Mouse (Mus musculus) embryo, embryonic 11.5 days (tissue): ENCODE results near the gene Olfr403.
"Not testable (repeated sequence)": the region's sequence is repeated elsewhere in the genome, so short reads cannot be mapped to it uniquely, and the experiment has no call there.

Experiments
- DNase-seq: peaks from one replicate; pipeline ENCODE4 v3.0.0-alpha.2; 2012; ENCODE audit warnings: low read depth, low spot score

Olfr403 gene

GRCm38 (mm10) chr11:74185949-74186348 lies at the start of gene Olfr403:
Olfr403 (plus strand) TSS chr11:74186249.
- DNase-seq: no peak

- DNase-seq: not testable (repeated sequence)
Observed at GRCm38 (mm10) chr11:74140001-74140400, 46.0 kb upstream of the Olfr403 start.

DNA sequence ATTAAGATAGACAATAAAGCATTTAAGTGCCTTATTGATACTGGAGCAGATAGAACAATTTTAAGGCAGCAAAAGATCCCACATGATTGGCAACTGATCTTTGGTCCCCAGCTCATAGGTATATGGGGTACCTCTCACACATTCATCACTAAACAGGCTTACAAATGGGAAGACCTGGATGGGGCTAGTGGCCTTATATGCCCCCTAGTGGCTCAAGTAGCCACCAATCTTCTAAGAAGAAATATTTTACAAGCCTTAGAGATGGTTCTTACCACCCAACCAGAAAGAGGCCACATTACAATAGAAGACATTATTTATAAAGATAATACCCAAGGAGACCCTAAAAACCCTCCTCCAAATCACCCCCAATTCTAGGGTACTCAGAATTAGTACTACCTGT lies 40.2 kb upstream of the Olfr403 start:
- DNase-seq: no peak

DNA sequence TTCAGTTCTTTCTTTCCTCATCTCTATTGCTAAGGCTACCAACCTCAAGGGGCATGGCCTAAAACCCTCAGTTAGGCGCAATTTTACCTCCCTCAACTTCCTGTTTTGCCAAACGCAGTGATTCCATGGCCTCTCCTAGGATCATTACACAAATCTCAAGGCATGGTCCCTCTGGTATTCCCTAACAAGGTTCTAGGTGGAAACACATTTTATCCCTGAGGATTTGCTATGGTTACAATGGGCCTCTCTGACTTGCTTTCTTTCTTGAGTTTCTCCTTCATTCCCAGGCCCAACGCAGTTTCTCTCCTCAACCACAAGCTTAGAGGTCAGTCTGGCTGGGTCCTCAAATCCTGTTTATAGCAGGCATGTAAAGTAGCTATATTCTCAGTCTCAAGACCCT lies 32.8 kb upstream of the Olfr403 start, which contains the start of gene Olfr402:
Olfr402 (plus strand) TSS at position 301 of the 400 bp plus-strand sequence.
- no peak for DNase-seq

- no peak for DNase-seq
Observed at GRCm38 (mm10) chr11:74168771-74169170, 17.3 kb upstream of the Olfr403 start.

DNA sequence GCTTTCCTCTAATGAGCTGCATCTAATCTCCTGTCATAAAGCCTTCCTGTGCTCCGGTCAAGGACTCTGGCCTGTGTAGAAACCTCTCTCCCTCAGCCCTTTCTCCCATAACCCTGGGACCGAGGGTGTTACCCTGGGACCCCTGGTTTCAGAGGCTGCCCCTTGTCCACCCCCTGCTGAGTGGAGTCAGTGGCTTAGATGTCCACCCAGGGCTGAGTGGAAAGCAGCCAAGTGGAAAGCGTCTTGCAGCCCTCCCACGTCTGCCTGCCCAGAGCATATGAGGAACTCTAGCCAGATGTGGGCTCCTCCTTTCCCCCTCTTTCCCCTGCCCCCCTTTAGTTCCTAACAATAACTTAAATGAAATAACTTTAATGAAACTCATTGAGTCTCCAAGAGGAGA lies 2.9 kb upstream of the Olfr403 start:
- no peak for DNase-seq

DNA sequence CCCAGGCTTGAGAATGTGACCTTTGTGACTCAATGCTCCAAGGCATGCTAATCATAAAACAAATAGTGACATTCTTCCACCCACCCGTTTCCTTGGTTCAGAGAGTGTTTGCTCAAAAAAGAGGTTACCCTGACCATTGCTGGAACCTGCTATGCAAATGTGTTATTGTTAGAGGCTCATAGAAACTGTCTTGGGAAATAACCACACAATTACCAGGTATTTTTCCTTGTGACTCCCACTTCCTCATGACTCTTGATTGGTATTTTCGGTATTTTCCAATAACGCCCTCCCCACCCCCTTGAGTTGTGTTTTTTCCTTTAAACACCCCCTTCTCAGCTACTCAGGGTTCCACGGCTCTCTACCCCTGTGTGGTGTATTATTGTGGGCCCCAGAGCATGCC lies 2.3 kb upstream of the Olfr403 start:
- no peak for DNase-seq

DNA sequence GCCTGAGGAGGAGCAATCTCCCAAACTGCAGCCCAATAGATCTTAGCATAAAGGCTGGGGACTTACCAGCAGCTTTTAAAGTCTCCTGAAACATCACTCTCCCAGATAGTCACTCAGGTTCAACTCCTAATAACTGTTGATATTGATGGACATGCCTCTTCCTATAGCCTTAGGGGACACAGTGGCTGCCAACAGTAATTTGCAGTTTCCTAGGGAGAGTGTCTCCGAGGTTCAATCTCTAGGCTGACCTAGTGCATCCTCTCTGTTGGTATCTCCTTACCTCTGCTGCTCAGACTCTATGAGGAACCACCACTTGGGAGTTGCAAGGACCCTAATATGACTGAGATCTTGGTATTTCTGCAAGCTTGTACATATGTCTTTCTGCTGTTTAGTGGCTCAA lies 25.2 kb downstream of the Olfr403 start, which contains the start of gene Olfr43:
Olfr43 (minus strand) TSS at position 101 of the 400 bp plus-strand sequence.
- DNase-seq: no peak

GRCm38 (mm10) chr11:74241201-74241600 lies 55.2 kb downstream of the Olfr403 start:
- no peak for DNase-seq
